Mouse (Mus musculus) embryonic facial prominence, embryonic 10.5 days (tissue): ENCODE data around the gene Ltc4s. TPM values are rescaled to one million over a fixed set of nuclear protein-coding genes. Genes with fewer than 3 reads are reported as not detected.

Experiments
- DNase-seq: peaks from one replicate; pipeline ENCODE4 v3.0.0-alpha.2; 2017; ENCODE audit warnings: low spot score
- H3K27ac ChIP-seq: fragments of 300-500 bp; sonication (generic); replicated peaks from 2 replicates; pipeline ENCODE4 v1.5.1; 2016; ENCODE audit warnings: mild to moderate bottlenecking
- H3K27me3 ChIP-seq: fragments of 300-500 bp; sonication (generic); replicated peaks from 2 replicates; pipeline ENCODE4 v1.6.1; 2016; ENCODE audit warnings: low read depth, mild to moderate bottlenecking; ENCODE audit not compliant: poor library complexity, severe bottlenecking
- H3K36me3 ChIP-seq: fragments of 300-500 bp; sonication (generic); replicated peaks from 2 replicates; pipeline ENCODE4 v1.6.1; 2016; ENCODE audit warnings: mild to moderate bottlenecking, moderate library complexity
- H3K4me1 ChIP-seq: fragments of 300-500 bp; sonication (generic); 2 replicates; pipeline ENCODE4 v1.6.1; 2016
- H3K4me3 ChIP-seq: fragments of 300-500 bp; sonication (generic); 2 replicates; pipeline ENCODE4 v1.5.1; 2016; ENCODE audit warnings: mild to moderate bottlenecking, moderate library complexity
- H3K9me3 ChIP-seq: fragments of 300-500 bp; sonication (generic); 2 replicates; pipeline ENCODE4 v1.6.1; 2016; ENCODE audit warnings: mild to moderate bottlenecking
- WGBS: fragments of 180-500 bp; shearing (Covaris S2); methylation state at CpG from one replicate; pipeline ENCODE4 v1.1.7; 2016; 5-methylcytosine and 5-hydroxymethylcytosine counted together
- polyA plus RNA-seq: library from polyadenylated mRNA; unstranded; fragments of >200 nt; fragmentation: Nextera tagmentation; extraction: Ambion mirVana; gene quantifications from 2 replicates; pipeline ENCODE4 v1.2.1, GENCODE M21; 2016

Gene Ltc4s
- polyA plus RNA-seq, result 0.75 and 1.4 TPM in 2 replicates

DNA sequence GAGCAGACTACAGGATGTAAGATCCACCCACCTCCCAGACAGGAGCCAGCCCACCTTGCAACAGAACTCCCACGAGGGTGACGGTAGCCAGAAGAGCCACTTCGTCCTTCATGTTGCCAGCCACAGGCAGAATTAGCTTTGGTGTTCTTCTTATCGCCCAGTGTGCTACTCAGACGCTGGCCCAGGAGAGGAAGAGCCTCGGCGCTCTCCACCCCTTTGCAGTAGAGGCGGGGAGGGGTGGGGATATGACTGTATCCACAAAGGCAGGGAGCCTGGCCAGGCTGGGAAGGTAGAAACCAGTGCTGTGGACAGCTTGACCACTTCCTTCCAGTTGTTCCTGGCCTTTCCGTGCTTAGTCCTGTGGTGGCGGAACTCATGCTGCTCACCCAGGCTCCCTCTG is at the start of gene Ltc4s:
Ltc4s (minus strand) TSS at position 293 of the 400 bp plus-strand sequence.
- WGBS, result 48% methylated on average over 10 of the region's 10 CpGs
- DNase-seq, result no peak
- no peaks in the 10 kb centered on the region for H3K9me3 ChIP-seq
- peak within 1 kb of the TSS; percentile 75 for H3K4me3 ChIP-seq
- H3K4me1 ChIP-seq, result peaks cover 26% of the 10 kb centered on the region
- no peak within 1 kb of the TSS for H3K27ac ChIP-seq
- H3K36me3 ChIP-seq, result peaks cover 22% of the 10 kb centered on the region
- H3K27me3 ChIP-seq, result peaks cover 55% of the 10 kb centered on the region

DNA sequence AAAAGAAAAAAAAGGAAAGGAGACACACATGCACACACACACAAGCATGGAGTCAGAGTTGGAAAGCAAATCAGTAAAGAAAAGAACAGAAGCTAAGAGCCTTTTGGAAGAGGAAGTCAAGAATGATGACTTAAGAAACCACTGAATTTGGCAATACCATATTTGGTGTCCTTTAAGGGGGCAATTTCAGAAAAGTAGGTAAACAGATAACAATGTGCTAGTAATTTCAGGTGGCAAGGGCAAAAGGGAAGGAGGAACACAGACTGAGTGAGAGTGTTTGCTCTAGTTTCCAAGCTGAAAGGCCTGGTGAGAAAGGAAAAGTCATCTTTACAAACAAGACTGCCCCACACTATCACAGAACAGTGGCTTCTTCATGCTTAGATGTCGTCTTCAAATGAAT is 48.0 kb upstream of the Ltc4s start:
- Histone ChIP-seq H3K27ac (no peak overlapping the region), H3K27me3 (no peaks in the 10 kb centered on the region), H3K36me3 (peaks cover 62% of the 10 kb centered on the region), H3K4me1 (peaks cover 18% of the 10 kb centered on the region), H3K9me3 (no peaks in the 10 kb centered on the region), H3K4me3 (no peak overlapping the region)
- no peak for DNase-seq
- 91% methylated on average over 1 of the region's 1 CpGs for WGBS

DNA sequence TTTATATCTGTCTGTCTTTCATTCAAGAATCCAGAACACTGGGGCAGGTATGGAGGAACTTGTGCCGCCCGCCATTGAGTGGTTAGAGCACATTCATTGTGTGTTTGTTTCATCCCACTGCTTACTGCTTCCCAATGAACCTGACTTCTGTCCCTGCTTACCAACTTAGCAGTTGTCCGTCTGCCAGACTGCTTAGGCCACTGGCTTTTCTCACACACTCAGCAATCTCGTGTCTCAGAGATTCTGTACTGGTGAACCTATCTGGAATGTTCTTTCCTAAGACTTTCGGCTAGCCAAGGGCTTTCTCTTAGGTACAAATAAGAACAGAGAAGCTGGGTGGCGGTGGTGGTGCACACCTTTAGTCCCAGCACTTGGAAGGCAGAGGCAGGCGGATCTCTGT is 47.3 kb upstream of the Ltc4s start:
- 92% methylated on average over 7 of the region's 7 CpGs for WGBS
- H3K27me3 ChIP-seq, result no peaks in the 10 kb centered on the region
- peaks cover 69% of the 10 kb centered on the region for H3K36me3 ChIP-seq
- no peak overlapping the region for H3K27ac ChIP-seq
- no peak for DNase-seq
- H3K4me1 ChIP-seq, result peaks cover 18% of the 10 kb centered on the region
- H3K9me3 ChIP-seq, result no peaks in the 10 kb centered on the region
- H3K4me3 ChIP-seq, result no peak overlapping the region

DNA sequence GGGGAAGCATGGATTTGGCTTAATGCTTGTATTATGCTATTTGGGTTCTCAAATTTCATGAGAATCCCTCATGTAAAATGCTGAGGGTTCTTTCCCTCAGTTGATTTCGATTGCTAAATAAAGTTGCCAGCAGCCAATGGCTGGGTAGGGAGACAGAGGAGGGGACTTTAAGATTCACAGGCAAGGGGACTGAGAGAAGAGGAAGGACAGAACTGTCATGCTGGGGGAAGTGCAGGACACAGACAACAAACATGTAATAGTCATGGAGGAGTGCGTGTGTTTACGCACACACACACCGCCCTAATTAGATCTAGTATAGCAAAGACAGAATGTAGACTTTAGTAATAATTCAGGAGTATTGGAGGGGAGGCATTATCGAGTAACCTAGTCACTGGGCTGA is 46.8 kb upstream of the Ltc4s start:
- whole genome bisulfite sequencing, result 92% methylated on average over 5 of the region's 5 CpGs
- Histone ChIP-seq H3K4me1 (peaks cover 14% of the 10 kb centered on the region), H3K36me3 (peaks cover 73% of the 10 kb centered on the region), H3K4me3 (no peak overlapping the region), H3K27me3 (no peaks in the 10 kb centered on the region), H3K9me3 (no peaks in the 10 kb centered on the region), H3K27ac (no peak overlapping the region)
- DNase-seq, result no peak

DNA sequence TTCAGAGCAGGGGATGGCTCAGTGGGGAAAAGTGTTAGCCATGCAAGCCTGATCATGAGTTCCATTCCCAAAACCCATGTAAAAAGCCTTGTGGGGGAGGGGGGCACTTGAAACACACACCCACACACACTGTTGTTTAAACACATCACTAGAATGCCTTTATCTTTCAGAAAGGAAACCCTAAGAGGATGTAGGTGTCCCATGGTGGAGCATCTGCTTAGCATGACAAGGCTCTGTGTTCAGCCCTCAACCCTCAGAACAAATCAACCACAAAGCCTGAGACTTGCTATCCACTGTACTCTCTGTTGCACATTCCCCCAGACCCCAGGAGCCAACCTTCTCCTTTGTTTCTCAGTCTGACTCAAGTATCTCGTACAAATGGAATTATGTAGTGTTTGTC is 41.6 kb upstream of the Ltc4s start:
- peaks cover 59% of the 10 kb centered on the region for H3K36me3 ChIP-seq
- H3K27ac ChIP-seq, result no peak overlapping the region
- H3K9me3 ChIP-seq, result no peaks in the 10 kb centered on the region
- H3K4me1 ChIP-seq, result peaks cover 5% of the 10 kb centered on the region; the same call in 1 of the 2 replicates
- WGBS, result 87% methylated on average over 1 of the region's 1 CpGs
- no peak overlapping the region for H3K4me3 ChIP-seq
- DNase-seq, result no peak
- H3K27me3 ChIP-seq, result no peaks in the 10 kb centered on the region

DNA sequence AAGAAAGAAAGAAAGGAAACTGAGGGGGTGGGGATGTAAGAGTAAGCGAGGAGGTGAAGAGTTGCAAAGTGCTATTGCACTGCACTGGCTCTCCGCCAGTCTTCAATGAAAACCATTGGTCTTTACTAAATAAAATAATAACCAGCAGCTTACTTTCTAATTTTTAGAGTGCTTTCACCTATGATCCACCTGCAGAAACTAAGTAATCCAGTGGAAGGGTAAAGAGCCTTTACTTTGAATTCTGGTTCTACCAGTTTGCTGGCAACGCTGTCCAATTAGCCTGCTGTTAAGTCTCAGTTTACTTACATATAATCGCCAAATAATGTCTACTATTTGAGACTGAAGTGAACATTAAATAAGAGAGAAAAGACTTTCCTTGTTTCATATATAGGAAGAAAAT is 40.6 kb upstream of the Ltc4s start:
- Histone ChIP-seq H3K4me3 (no peak overlapping the region), H3K36me3 (peaks cover 64% of the 10 kb centered on the region), H3K4me1 (peaks cover 5% of the 10 kb centered on the region; the same call in 1 of the 2 replicates), H3K27ac (no peak overlapping the region), H3K9me3 (no peaks in the 10 kb centered on the region), H3K27me3 (no peaks in the 10 kb centered on the region)
- DNase-seq, result no peak
- 88% methylated on average over 4 of the region's 4 CpGs for WGBS

DNA sequence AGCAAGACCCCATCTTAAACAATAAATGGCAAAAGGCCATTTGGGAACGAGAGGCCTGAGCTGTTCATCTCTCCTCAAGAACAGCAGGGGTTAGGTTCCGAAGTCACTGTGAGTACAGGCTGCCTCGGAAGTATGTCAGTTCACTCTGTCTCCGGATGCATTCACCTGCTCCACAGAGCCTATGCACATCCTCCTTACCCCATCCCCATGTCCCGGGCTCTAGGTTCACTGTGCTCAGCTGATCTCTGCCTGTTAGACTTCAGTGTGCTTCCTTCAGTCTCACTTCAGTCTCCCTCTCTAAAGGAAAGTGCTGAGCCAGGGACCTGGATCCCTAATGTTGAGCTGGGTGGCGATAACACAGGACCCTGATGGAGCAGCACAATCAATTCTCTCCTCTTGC is 39.3 kb upstream of the Ltc4s start:
- no peaks in the 10 kb centered on the region for H3K27me3 ChIP-seq
- no peaks in the 10 kb centered on the region for H3K9me3 ChIP-seq
- H3K4me3 ChIP-seq, result no peak overlapping the region
- peaks cover 62% of the 10 kb centered on the region for H3K36me3 ChIP-seq
- no peak for DNase-seq
- peaks cover 5% of the 10 kb centered on the region; the same call in 1 of the 2 replicates for H3K4me1 ChIP-seq
- 92% methylated on average over 6 of the region's 6 CpGs for WGBS
- H3K27ac ChIP-seq, result no peak overlapping the region

DNA sequence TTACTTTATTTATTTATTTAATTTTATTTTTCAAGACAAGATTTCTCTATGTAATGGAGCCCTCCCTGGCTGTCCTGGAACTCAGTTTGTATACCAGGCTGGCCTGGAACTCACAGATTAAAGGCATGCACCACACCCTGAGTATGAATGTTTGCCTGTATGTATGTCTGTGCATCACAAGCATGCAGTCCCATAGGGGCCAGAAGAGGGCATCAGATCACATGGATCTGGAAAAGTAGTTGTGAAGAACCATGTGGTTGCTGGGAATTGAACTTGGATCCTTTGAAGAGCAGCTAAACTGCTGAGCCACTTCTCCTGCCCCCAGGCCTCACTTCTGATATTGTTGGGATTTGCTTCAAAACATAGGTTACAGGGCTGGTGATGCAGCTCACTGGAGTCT is 38.6 kb upstream of the Ltc4s start:
- DNase-seq, result no peak
- H3K9me3 ChIP-seq, result no peaks in the 10 kb centered on the region
- peaks cover 65% of the 10 kb centered on the region for H3K36me3 ChIP-seq
- no peak overlapping the region for H3K4me3 ChIP-seq
- no peak overlapping the region for H3K27ac ChIP-seq
- H3K4me1 ChIP-seq, result peaks cover 5% of the 10 kb centered on the region; the same call in 1 of the 2 replicates
- H3K27me3 ChIP-seq, result no peaks in the 10 kb centered on the region

DNA sequence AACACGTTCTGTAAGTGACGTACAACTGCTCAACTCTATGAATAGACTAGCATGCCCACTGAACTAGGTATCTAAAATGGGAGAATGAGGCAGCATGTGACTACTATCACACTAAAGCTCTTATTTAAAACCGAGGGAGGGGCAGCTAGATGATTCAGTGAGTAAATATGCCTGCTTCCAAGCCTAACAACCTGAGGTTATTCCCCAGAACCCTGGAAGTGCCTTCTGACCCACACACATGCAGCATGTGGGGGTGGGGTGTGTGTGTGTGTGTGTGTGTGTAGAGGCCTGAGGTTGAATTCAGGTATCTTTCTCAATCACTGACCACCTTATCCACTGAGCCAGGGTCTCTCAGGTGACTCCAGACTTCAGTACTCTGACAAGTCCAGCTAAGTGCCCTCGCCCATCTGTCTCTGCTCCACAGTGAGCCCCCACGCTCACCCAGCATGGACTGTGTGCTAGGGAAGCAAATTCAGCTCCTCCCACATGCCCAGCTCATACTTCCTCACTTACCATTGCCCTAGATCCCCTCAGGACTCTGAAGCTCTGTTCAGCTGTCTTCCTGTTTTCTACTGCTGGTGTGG is 37.2 kb upstream of the Ltc4s start:
- Histone ChIP-seq H3K36me3 (peaks cover 64% of the 10 kb centered on the region), H3K9me3 (no peaks in the 10 kb centered on the region), H3K27ac (no peak overlapping the region), H3K27me3 (no peaks in the 10 kb centered on the region), H3K4me1 (peaks cover 5% of the 10 kb centered on the region; the same call in 1 of the 2 replicates), H3K4me3 (no peak overlapping the region)
- DNase-seq, result no peak
- 89% methylated on average over 5 of the region's 5 CpGs for WGBS

DNA sequence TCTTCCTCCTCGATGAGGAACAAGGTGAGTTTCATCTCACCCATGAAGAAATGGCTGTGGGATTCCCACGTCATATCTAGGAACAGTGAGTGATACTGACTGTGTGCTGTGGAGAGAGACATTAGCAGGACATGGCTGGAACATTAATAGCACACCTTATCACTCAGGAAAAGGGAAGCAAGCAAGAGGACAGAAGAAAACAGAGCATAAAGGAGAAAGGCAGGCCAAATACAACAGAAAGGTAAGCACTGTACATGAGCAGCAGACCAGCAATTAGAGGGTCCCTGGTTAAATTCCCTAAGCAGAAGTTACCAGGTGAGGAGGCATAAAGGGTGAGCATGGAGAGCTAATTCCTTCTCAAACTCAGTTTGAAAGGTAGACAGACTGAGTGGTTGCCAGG is 36.7 kb upstream of the Ltc4s start:
- Histone ChIP-seq H3K4me1 (peaks cover 5% of the 10 kb centered on the region; the same call in 1 of the 2 replicates), H3K4me3 (no peak overlapping the region), H3K9me3 (no peaks in the 10 kb centered on the region), H3K27me3 (no peaks in the 10 kb centered on the region), H3K27ac (no peak overlapping the region), H3K36me3 (peaks cover 63% of the 10 kb centered on the region)
- DNase-seq, result no peak
- 92% methylated on average over 2 of the region's 2 CpGs for WGBS

DNA sequence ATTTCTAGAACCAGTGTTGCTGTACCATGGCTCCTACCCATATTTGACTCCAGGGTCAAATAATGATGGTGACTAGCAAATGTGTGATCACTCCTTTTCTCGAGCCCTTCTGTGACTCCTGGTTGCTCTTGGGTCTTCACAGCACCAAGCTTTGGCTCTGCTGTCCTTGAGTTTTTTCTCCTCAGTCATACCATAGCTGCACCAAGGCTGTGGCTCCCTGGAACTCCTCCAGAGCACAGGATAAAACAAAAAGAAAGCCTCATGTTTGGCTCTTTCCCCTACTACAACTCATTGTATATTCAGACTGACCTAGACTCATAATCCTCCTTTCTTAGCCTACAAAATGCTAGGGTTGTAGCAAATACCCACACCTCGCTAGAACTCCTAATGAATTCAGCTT is 34.4 kb upstream of the Ltc4s start:
- H3K9me3 ChIP-seq, result no peaks in the 10 kb centered on the region
- no peak for DNase-seq
- H3K27ac ChIP-seq, result no peak overlapping the region
- H3K4me3 ChIP-seq, result no peak overlapping the region
- H3K36me3 ChIP-seq, result peaks cover 66% of the 10 kb centered on the region
- H3K27me3 ChIP-seq, result no peaks in the 10 kb centered on the region
- H3K4me1 ChIP-seq, result peaks cover 5% of the 10 kb centered on the region; the same call in 1 of the 2 replicates
- WGBS, result 95% methylated on average over 2 of the region's 2 CpGs

DNA sequence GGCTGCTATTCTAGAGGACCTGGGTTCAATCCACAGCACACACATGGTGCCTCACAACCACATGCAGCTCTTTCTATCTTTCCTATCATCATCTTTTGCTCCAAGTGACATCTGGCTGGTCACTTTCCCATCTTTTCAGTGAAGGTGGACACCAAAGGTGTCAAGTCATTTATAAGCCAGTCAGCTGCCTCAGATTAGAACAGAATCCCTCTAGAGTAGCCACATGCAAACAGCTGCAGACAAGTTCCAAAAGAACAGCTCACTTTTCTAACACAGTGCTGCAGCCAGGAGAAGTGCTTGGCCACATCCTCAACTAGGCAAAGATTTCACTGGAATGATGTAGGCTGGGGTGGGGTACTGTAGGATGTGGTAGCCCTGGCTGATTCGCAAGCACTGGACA is 31.5 kb upstream of the Ltc4s start:
- WGBS, result 98% methylated on average over 1 of the region's 1 CpGs
- no peaks in the 10 kb centered on the region for H3K27me3 ChIP-seq
- DNase-seq, result no peak
- no peak overlapping the region for H3K27ac ChIP-seq
- H3K4me3 ChIP-seq, result no peak overlapping the region
- no peaks in the 10 kb centered on the region for H3K9me3 ChIP-seq
- no peaks in the 10 kb centered on the region for H3K4me1 ChIP-seq
- peaks cover 75% of the 10 kb centered on the region for H3K36me3 ChIP-seq

DNA sequence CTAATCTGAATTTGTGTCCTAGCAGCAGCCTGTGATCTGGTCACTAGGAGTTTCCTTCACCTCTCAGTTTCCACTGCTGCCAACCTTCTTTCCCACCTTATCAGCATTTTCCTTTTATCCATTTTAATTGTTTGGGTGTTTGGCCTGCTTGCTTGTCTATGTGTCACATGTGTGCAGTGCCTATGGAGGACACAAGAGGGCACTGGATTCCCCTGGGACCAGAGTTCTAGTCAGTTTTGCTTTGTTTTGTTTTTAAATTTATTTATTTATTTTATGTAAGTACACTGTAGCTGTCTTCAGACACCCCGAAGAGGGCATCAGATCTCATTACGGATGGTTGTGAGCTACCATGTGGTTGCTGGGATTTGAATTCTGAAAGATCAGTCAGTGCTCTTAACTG is 30.7 kb upstream of the Ltc4s start:
- Histone ChIP-seq H3K27me3 (no peaks in the 10 kb centered on the region), H3K27ac (no peak overlapping the region), H3K4me1 (no peaks in the 10 kb centered on the region), H3K36me3 (peaks cover 76% of the 10 kb centered on the region), H3K9me3 (no peaks in the 10 kb centered on the region), H3K4me3 (no peak overlapping the region)
- 82% methylated on average over 2 of the region's 2 CpGs for WGBS
- no peak for DNase-seq
